Mouse (Mus musculus): ENCODE data around the gene Clspn.

Clspn gene

DNA sequence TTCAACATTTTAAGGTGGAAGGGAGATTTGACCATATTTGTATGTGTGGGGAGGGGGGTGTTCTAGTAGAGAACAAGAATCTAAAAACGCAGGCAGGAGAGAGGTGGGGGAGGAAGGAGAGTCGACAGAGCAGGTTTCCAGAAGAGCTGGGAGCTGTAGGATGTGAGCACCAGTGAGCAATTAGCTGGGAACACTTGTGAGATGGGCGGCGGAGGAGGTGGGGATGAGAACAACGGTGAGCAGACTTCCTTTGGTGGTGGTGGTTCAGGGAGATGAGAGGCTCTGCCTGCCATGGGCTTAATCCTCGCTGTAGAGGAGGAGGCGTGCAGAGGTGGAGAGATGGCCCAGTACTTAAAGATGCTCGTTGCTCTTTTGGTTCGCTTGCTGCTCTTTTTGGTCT, 85.2 kb downstream of the Clspn start:
- no peak for DNase-seq

All from cerebellum, postnatal 36 days (tissue).